Mouse (Mus musculus): ENCODE results near the gene Nova2. TPM values are rescaled to one million over a fixed set of nuclear protein-coding genes. Genes with fewer than 3 reads are reported as not detected.

The Nova2 gene
- total and polyA plus RNA-seq, 3 experiments = 1.7 to 5.1 (median 4.3) TPM

DNA sequence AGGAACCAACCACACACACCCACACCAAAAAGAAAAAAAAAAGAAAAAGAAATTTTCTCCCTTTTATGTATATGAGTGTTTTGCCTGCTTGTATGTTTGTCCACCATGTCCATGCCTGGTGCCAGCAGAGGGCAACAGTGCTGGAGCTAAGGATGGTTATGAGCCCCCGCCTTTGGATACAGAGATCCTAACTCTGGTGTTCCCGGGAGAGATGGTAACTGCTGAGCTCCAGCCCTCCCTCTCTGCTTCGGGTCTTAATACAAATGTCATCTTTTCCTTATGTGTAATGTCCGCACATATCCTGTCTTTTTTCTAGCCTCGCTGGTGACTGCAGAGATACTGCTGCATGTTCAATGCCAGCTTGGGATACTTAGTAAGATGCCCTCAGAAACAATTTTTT, 64.3 kb downstream of the Nova2 start:
- no peaks in the 10 kb centered on the region for H3K4me1 ChIP-seq (ENCODE audit: control insufficient read depth, insufficient read depth, low read length)
- H3K36me3 ChIP-seq (ENCODE audit: control insufficient read depth, insufficient read depth, low read length) = no peaks in the 10 kb centered on the region
- WGBS = 15% methylated on average over 5 of the region's 5 CpGs
- no peak overlapping the region for H3K27ac ChIP-seq
- TF ChIP-seq CTCF (IDR thresholded peaks at IDR 0.05) = peak; percentile 40
- no peak for TF ChIP-seq POLR2A (IDR thresholded peaks at IDR 0.05; ENCODE audit: insufficient read depth, low read depth, low read length)
- no peak for DNase-seq
- intact Hi-C loops (cut with DNase I) = loop anchor here (5.0 kb wide), 1 partner anchor 93 kb away; no protein-coding TSS in a partner anchor
- H3K9ac ChIP-seq (ENCODE audit: low read depth, low read length) = no peak overlapping the region
- H3K4me3 ChIP-seq = no peak overlapping the region; the same call in 1 of the 2 replicates
- no peaks in the 10 kb centered on the region; the same call in 1 of the 2 replicates for H3K27me3 ChIP-seq (ENCODE audit: control insufficient read depth, insufficient read depth, low read length)
- H3K79me2 ChIP-seq (replicated peaks; ENCODE audit: control insufficient read depth, insufficient read depth, low read length) = no peaks in the 10 kb centered on the region

- Histone ChIP-seq H3K9ac (ENCODE audit: low read depth, low read length) (peak within 1 kb of the TSS; percentile 63), H3K27ac (peak within 1 kb of the TSS; percentile 57)
- peak; percentile 82 for TF ChIP-seq POLR2A (IDR thresholded peaks at IDR 0.05; ENCODE audit: insufficient read depth, low read depth, low read length)
- TF ChIP-seq EP300 (IDR thresholded peaks at IDR 0.05; ENCODE audit: insufficient read depth, low read depth, low read length) = no peak
- no peak for TF ChIP-seq CTCF (IDR thresholded peaks at IDR 0.05)
These were observed 65.1 kb downstream of the Nova2 start, which contains the start of gene Mypop for GRCm38 (mm10) chr7:18990601-18991295. Gene Mypop, plus strand, starts transcription at chr7:18991245.

GRCm38 (mm10) chr7:18991660-18992293, 66.1 kb downstream of the Nova2 start:
- Histone ChIP-seq H3K4me3 (peak overlapping the region; percentile 64), H3K79me2 (replicated peaks; ENCODE audit: control insufficient read depth, insufficient read depth, low read length) (no peaks in the 10 kb centered on the region), H3K9ac (ENCODE audit: low read depth, low read length) (peak overlapping the region; percentile 63), H3K36me3 (ENCODE audit: control insufficient read depth, insufficient read depth, low read length) (no peaks in the 10 kb centered on the region), H3K27ac (peak overlapping the region; percentile 5), H3K4me1 (ENCODE audit: control insufficient read depth, insufficient read depth, low read length) (no peaks in the 10 kb centered on the region), H3K27me3 (ENCODE audit: control insufficient read depth, insufficient read depth, low read length) (no peaks in the 10 kb centered on the region; the same call in 1 of the 2 replicates)
- DNase-seq = peak; percentile 39 to 60
- 0 out of 2 replicates have a peak, but pooled peaks have one; percentile 7 for TF ChIP-seq POLR2A (IDR thresholded peaks at IDR 0.05; ENCODE audit: insufficient read depth, low read depth, low read length)
- no peak for TF ChIP-seq CTCF (IDR thresholded peaks at IDR 0.05)
- intact Hi-C loops (cut with DNase I) = loop anchor here (5.0 kb wide), 1 partner anchor 94 kb away; no protein-coding TSS in a partner anchor
- 1% methylated on average over 59 of the region's 59 CpGs for WGBS

More at GRCm38 (mm10) chr7:18990601-18991295, 65.1 kb downstream of the Nova2 start, which contains the start of gene Mypop:
- Histone ChIP-seq H3K4me1 (ENCODE audit: control insufficient read depth, insufficient read depth, low read length) (no peaks in the 10 kb centered on the region), H3K36me3 (ENCODE audit: control insufficient read depth, insufficient read depth, low read length) (no peaks in the 10 kb centered on the region), H3K79me2 (replicated peaks; ENCODE audit: control insufficient read depth, insufficient read depth, low read length) (no peaks in the 10 kb centered on the region), H3K27me3 (ENCODE audit: control insufficient read depth, insufficient read depth, low read length) (no peaks in the 10 kb centered on the region; the same call in 1 of the 2 replicates), H3K4me3 (peak within 1 kb of the TSS; percentile 64)
- peak; percentile 98 to 100 for DNase-seq
- intact Hi-C loops (cut with DNase I) = loop anchor here (5.0 kb wide), 1 partner anchor 93 kb away; no protein-coding TSS in a partner anchor
- WGBS = under 1% methylated on average over 37 of the region's 37 CpGs

- H3K4me1 ChIP-seq (ENCODE audit: control insufficient read depth, insufficient read depth, low read length) = no peaks in the 10 kb centered on the region
- H3K36me3 ChIP-seq (ENCODE audit: control insufficient read depth, insufficient read depth, low read length) = no peaks in the 10 kb centered on the region
- peak overlapping the region; percentile 5 for H3K27ac ChIP-seq
- intact Hi-C loops (cut with DNase I) = loop anchor here (5.0 kb wide), 1 partner anchor 95 kb away; no protein-coding TSS in a partner anchor
- TF ChIP-seq EP300 (IDR thresholded peaks at IDR 0.05; ENCODE audit: insufficient read depth, low read depth, low read length) (no peak), POLR2A (IDR thresholded peaks at IDR 0.05; ENCODE audit: insufficient read depth, low read depth, low read length) (no peak), CTCF (IDR thresholded peaks at IDR 0.05) (no peak)
- no peaks in the 10 kb centered on the region; the same call in 1 of the 2 replicates for H3K27me3 ChIP-seq (ENCODE audit: control insufficient read depth, insufficient read depth, low read length)
- H3K4me3 ChIP-seq = peak overlapping the region; percentile 64
- DNase-seq = peak in 1 of 2 experiments; percentile 59
- H3K9ac ChIP-seq (ENCODE audit: low read depth, low read length) = peak overlapping the region; percentile 63
- WGBS = 5% methylated on average over 31 of the region's 31 CpGs
- H3K79me2 ChIP-seq (replicated peaks; ENCODE audit: control insufficient read depth, insufficient read depth, low read length) = no peaks in the 10 kb centered on the region
These were observed 66.6 kb downstream of the Nova2 start for GRCm38 (mm10) chr7:18992294-18992675.

- H3K36me3 ChIP-seq (ENCODE audit: control insufficient read depth, insufficient read depth, low read length) = no peaks in the 10 kb centered on the region
- H3K4me3 ChIP-seq = no peak overlapping the region
- WGBS = 74% methylated on average over 5 of the region's 5 CpGs
- no peak overlapping the region for H3K9ac ChIP-seq (ENCODE audit: low read depth, low read length)
- no peaks in the 10 kb centered on the region for H3K4me1 ChIP-seq (ENCODE audit: control insufficient read depth, insufficient read depth, low read length)
- no peaks in the 10 kb centered on the region for H3K27me3 ChIP-seq (ENCODE audit: control insufficient read depth, insufficient read depth, low read length)
- no peak for DNase-seq
- H3K79me2 ChIP-seq (replicated peaks; ENCODE audit: control insufficient read depth, insufficient read depth, low read length) = no peaks in the 10 kb centered on the region
- intact Hi-C loops (cut with DNase I) = loop anchor here (5.0 kb wide), 1 partner anchor 96 kb away; no protein-coding TSS in a partner anchor
- no peak overlapping the region for H3K27ac ChIP-seq
- TF ChIP-seq EP300 (IDR thresholded peaks at IDR 0.05; ENCODE audit: insufficient read depth, low read depth, low read length) = no peak
- TF ChIP-seq POLR2A (IDR thresholded peaks at IDR 0.05; ENCODE audit: insufficient read depth, low read depth, low read length) = no peak
- no peak for TF ChIP-seq CTCF (IDR thresholded peaks at IDR 0.05)
These were observed 67.3 kb downstream of the Nova2 start for GRCm38 (mm10) chr7:18993036-18993435.

All from heart, adult 2 months (tissue).